Mouse (Mus musculus) kidney, adult 9 months (tissue): Measurements from ENCODE around the gene Gm20422.
A peak's percentile ranks its signal among the peaks of the same experiment; 100 is the strongest.
"Not testable (repeated sequence)": the region's sequence is repeated elsewhere in the genome, so short reads cannot be mapped to it uniquely, and the experiment has no call there.

ENCODE experiments used
- DNase-seq: peaks from one replicate; pipeline ENCODE4 v3.0.0; 2022

Gm20422 gene

DNA sequence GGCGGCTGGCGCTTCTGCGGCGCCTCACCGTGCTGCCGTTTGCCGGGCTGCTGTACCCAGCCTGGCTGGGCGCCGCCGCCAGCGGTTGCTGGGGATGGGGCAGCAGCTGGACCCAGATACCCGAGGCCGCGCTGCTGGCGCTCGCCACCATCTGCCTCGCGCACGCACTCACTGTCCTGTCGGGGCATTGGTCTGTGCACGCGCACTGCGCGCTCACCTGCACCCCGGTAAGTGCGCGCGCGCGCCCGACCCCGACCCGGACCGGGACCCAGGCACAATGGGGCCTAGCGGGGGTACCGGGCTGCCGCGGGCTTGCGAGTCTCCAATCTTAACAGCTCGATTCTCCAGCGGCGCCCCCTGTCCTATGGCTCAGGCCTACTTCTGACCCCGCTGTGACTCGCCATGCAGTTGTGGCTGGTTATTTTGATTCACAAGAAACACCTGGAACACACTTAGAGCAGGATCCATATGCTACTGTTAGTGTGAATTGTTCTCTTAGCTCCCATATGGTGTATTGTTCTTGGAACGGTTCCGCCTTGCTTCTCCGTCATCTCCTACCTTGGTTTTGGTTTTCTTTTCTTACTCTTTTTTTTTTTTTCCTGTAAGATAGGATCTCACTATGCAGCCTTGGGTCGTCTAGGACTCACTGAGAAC is 16.9 kb upstream of the Gm20422 start:
- peak; percentile 43 for DNase-seq

DNA sequence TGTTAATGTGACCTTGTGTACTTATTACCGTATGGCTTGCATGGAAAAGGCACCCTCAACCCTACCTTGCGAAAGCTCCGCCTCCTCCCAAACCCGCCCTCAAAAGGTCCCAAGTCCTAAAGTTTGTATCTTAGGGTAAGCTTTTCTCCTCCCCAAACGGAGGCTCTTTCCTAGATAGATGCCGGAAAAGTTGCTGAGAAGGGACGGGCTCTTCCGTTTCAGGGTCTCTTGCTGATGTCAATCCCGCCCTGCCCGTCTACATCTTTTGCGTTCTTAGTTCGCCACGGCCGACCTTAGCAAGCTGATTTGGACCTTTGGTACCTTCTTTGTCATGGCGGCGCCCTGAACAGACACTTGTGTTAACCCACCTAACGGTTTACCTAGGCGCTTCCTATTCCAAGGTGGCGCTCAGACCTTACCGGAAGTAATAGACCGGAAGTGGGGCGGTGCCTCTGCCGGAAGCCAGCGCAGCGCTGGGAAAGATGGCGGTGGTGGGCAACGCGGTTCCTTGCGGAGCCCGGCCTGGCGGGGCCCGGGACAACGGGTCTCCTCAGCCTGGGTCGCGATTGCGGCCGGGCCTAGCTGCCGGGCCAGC is 16.2 kb upstream of the Gm20422 start, which contains the start of the genes Atp13a1 and Zfp866:
TSS of gene Atp13a1 (plus strand) at position 391 of the 595 bp plus-strand sequence.
TSS of gene Zfp866 (minus strand) at position 406 of the 595 bp plus-strand sequence.
- DNase-seq, result peak; percentile 94

DNA sequence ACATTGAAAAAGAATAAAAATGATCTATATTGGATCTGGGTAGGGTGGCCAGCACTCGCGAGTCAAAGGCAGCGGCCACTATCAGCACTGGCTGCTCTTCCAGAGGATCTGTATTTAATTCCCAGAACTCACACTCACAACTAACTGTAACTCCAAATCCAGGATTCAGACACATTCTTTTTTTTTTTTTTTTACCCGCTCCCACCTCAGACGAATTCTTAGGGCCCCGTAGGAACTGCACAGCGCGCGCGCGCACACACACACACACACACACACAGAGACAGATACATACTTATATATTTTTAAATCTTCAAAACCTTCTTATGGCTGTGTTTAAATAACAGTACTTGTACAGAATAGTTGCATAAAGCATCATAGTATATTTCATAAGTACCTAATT is 15.7 kb upstream of the Gm20422 start:
- DNase-seq, result peak; percentile 25

DNA sequence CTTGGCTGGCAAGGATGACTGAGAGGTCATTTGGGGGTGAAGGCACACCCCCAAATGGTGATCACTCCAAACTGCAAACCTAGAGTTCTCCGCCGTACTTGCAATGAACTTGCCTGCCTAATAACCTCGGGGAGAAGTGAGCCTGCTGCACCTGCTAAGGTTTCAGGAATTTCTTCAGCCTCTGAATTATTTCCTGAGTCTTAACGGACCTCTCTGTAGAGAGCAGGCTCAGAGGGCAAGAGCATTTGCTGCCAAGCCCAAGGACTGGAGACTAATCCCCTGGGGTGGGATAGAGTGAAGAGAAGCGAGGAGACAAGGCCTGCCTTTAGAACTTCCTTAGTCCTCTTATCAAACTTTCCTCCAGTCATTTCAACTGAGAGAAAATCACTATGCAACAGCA is 15.0 kb upstream of the Gm20422 start:
- no peak for DNase-seq

DNA sequence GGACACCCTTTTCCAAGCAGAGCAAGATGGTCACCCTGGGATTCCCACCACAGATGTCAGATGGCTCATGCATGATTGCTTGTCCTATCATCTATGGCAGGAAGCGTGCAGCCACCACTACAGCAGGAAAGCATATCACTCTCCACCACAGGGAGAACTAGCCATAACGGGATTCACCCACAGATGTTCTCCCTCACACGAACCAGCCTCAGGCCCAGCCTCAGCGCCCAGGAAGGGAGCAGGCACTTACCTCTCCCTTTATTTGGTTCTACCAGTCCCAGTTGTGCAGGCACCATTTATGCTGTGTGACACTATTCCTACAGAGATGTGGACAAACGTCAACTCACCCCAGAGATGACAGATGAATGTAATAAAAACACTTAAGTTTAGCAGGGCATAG is 14.4 kb upstream of the Gm20422 start:
- DNase-seq, result no peak

DNA sequence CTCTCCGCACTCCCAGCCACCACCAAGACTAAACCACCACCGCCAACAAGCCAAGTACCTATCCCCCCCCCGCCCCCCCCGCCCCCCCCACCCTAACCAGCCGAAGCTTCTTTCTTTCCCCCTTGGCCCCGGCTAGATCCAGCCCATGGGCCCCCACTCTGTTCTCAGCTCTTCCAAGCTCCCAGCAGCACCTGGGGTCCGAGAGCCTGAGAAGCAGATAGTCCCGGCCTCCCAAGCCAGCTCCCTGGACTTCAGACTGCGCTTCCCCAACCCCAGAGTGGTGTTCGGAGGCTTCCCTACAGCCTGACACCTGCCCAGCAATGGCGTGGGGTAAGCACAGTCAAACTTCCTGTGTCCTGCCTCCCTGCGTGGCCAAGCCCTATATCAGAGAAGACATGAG is 2.4 kb upstream of the Gm20422 start:
- no peak for DNase-seq

DNA sequence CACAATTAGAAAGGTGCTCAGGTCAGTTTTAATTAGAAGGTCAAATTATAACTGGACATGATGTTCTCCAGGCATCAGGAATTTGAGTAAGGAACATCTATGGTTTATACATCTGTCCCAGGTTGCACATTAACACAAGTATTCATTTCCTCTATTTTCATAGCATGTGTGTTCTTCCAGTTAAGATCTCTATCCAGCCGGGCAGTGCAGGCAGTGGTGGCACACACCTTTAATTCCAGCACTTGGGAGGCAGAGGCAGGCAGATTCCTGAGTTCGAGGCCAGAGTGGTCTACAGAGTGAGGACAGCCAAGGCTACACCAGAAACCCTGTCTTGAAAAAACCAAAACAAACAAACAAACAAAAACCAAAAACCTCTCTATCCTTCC is 456 bp upstream of the Gm20422 start:
- DNase-seq, result no peak

DNA sequence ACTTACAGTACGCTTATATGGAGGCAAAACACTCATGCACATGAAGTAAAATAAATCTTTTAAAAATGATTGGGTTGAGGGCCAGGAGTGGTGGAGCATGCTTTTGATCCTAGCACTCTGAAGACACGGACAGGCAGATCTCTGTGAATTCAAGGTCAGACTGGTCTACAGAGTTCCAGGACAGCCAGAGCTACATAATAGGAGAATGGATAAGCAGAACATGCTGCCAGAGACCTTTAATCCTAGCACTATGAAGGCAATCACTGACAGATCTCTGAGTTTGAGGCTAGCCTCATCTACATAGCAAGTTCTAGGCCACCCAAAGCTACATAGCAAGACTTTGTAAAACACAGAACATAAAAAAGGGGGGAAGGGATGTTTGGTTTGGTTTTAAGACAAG is 2.6 kb downstream of the Gm20422 start:
- no peak for DNase-seq

DNA sequence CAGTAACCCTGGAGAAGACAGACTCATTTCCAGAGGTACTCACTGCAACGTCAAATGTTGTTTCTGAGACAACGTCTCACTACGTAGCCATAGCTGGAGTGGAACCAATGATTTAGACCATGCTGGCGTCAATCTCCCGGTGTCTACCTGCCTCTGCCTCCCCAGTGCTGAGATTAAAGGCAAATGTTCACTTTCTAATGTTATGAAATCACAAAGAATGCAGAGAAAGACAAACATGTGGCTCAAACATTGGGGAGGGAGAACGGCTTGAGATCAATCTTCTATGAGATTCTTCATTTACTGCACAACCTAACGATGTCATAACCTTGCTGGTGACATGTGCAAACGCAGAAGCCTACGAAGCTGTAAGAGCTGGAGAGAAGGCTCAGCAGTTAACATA is 3.5 kb downstream of the Gm20422 start:
- no peak for DNase-seq

DNA sequence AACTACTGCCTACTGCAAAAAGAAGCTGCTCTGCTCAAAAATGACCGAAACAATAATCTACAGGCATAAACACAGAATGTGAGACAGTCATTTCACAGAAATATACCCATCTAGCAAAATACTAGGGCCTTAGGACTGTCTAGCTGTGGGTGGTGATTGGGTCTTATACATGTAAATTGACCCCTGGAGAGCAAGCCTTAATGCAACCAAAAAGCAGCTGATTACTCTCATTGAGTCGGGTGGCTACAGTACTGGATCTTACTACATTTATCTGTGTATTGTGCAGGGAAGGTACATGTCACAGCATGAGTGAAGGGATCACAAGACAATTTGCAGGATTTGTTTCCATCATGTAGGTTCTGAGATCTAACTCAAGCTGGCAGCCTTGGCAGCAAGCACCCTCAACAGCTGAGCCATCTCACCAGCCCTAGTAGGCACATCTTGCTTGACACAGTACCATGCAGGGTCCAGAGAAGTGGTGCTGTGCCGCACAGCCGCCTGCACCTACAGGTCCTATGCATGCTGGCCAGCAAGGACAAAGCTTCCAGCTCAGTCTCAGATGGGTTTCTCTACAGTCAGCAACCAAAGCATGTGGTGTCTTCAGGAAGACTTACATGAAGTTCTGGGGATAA is 12.8 kb downstream of the Gm20422 start:
- DNase-seq, result no peak

DNA sequence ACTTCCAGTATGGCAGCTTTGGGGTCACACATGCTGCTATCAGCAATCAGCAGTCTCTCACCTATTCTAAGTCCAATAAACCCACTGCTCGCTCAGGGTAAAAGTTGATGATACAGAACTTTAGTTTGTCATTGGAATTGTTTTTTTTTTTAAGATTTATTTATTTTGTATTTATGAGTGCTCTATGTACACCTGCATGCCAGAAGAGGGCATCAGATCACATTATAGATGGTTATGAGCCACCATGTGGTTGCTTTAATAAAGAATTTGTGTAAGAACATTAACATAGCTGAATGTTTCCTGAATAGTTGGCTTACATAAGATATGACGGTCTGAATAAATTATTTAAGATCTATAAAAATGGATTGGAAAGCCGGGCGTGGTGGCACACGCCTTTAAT is 16.4 kb downstream of the Gm20422 start:
- no peak for DNase-seq

DNA sequence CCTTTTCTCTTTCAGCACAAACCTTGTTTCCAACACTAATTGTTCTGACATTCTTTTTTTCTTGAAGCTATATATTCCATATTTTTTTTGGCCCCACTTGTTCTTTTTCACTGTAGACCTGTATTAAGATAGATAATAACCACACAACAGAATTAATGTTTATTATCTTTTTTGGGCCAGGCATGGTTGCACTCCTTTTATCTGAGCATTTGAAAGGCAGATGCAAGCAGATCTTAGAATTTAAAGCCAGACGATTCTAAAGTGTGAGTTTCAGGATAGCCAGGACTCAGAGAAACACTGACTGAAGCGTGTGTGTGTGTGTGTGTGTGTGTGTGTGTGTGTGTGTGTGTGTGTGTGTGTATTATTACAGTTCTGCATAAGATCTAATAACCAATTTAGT is 22.2 kb downstream of the Gm20422 start:
- DNase-seq, result no peak

DNA sequence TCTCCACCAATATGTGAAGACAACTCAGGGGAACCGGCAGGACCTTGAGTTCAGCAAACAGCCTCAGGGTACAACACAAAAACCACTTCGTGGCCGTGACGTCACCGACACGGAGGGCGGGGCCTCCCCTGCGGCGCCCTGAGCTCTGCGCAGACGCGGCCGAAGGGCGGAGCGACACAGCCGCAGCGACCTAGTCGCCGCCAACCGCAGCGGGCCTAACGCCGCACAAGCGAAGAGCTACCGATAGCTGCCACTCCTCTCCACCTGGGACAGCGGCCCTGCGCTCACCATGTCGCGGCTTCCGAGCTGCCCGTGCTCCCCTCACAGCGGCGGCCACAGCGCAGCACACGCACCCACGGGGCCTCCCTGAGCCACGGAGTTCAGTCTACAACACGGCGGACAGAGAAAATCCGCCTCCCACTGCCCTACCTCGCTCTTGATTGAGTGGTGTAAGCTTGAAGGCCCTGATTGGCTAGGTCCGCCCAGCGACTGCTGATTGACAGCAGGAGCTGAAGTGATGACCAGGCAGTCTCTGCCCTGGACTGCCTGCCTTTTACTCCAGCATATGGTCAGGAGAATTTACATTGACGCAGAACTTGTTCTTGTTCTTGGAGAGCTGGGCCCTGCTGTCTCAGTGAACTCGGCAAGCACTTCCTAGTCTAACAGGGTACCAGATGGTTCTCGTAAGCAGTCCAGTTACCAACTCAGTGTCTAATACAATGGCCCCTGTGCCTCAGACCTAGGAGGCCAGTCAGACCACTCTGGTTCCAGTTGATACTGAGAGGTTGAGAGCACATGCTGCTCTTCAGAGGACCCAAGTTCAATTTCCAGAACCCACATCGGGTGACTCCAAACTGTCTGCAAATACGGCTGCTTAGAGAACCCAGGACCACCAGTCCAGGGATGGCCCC is 24.9 kb downstream of the Gm20422 start, which contains the start of gene Zfp963:
TSS of gene Zfp963 (minus strand) at position 427 of the 911 bp plus-strand sequence.
- peak; percentile 97 for DNase-seq

DNA sequence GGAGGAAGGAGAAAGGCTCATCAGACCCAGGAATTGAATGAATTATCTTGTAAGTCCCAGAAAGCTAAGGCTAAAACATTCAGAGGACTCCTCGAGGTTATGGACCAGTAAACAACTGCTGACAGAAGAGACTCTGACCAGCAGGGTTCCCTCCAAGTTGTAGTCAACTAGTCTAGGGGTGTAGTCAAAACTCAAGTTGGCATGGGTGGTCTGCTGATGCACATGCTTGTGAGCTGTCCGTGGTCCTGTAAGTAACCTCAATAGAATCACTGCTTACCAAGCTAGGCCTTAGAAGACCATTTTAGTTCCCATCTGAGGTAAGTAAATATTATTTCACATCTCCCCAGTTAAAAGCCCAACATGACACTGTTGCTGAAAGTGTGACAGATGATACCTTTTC is 33.5 kb downstream of the Gm20422 start:
- no peak for DNase-seq

DNA sequence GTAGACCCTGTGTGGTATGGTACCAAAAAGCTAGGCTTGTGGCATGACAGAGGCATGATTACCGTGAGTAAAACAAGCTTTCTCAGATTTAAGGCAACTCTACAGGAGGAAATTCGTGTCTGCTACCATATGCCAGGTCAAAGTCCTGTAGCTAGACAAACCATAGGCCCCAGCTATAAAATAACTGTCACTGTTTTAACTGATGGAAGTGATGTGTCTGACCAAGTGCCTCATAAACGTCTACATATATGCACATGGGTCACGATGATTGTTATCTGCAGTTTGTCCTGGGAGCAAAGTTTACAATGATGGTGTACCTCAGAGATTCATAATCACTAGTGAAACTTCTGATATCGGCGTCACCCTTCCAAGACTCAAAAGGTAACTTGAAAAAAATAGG is 33.9 kb downstream of the Gm20422 start:
- DNase-seq, result no peak

DNA sequence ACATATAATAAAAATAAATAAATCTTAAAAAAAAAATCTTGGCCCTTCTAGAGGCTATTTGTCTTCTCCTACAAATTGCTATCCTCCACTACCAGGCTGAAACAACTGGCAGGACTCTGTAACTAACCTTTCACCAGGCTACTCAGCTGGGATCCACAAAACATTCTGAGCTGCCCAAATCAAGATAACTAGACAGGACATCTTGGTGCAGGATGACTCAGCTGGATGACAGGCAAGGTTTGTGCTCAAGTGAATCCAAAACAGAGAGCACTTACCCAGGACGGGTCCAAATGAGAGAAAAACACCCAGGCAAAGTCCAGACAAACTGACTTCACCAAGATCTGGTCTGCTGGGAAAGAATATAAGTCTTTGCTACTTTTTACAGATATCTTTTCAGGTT is 39.2 kb downstream of the Gm20422 start:
- no peak for DNase-seq

DNA sequence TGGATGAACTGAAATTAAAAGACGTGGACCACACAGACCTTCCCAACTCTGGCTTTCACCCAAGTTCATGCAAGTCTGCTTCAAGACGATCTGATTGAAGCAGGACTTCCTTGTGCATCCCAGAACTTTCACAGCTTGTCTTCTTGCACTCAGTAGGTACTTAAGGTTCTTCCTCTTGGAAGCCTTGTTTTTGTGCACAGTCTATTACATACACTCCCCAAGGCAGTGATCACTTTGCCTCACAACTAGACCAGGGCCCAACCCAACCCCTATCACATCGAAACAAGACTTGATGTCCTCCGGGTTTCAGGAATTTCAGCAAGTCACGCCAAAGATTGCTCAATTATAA is 57.5 kb downstream of the Gm20422 start:
- DNase-seq, result no peak

DNA sequence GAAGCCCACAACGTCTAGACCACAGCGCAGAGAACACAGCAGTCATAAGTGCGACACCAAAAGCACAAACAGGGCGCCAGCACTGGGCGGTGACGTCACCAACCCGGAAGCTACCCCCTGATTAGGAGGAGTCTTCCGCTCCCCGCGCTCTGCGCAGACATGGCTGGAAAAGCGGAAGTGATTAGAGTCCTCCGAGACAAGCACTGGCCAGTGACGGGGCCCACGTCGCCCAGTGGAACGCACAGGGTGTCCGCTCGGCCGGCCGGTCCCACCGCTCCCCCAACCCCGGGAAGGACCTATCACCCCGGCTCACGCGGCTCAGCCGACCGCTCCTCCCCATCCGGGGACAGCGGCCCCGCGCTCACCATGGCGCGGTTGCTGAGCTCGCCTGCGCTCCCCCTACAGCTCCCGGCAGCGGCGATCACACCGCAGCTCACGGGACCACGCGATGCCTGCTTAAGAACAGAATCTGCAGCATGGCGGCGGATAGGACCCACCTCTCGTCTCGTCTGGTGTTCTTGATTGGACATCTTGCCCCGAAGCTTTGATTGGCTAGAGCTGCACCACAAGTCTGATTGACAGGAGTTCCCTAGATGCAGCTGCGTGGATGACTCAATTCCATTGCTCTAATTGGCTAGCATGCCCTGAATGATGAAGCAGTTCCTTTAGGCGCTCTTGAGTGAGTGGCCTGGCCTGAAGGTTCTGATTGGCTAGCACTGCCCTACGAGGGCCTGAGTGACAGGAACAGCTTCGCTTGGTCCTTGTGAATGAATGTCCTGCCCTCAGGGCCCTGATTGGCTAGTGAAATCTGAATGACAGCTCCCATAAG is 58.1 kb downstream of the Gm20422 start:
- peak; percentile 100 for DNase-seq

DNA sequence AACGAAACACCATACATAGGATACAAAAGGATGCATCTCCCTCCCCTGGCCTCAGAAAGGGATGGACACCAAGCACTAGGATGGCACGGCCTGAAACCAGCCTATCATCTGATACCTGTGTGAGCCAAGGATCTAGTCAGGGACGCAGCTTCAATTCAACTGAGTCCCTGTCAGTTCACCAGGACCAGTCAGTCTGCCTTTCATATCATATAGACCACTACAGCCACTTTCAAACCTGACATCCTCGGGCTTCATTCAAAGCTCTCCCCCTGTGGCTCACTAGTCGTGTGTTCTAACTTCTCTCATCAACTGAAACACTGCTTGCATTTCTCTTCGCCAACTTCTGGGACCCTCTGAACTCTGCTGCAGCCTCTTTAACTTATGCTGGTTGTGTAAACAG is 59.3 kb downstream of the Gm20422 start:
- DNase-seq, result no peak

DNA sequence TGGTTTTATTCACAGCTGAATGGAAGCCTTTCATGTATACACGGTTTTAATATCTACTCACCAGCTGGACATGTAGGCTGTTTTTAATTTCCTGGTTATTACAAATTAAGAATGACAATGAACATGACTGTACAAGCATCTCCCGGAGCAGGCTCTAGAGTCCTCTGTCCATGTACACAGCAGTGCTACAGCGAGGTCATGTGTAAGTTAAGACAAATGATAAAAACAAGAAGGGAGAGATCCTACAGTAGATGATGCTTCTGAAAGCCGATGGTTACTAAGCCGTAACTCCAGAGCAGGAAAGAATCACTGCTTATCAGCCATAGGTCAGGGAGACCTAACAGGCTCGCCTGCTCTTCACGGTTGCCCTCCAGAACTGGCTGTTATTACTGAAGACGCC is 61.2 kb downstream of the Gm20422 start:
- no peak for DNase-seq

DNA sequence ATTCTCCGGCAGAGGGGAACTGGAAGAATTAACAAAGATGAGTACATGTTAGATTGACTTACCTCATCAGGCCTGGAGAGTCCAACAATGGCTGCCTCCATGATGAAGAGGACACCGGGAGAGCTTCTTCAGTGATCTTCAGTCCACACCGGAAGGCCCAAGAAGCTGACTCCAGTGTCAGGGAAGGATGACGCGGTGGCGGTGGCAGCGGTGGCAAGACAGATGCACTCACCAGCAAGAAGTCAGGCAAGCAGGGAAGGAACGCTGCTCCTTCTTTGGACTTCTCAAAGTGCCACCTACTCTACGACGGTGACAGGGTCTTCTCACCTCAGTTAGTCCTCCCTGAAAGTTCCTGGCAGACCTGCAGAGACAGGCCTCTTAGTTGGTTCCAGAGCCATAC is 64.1 kb downstream of the Gm20422 start, which contains the start of gene Zfp869:
TSS of gene Zfp869 (minus strand) at position 101 of the 400 bp plus-strand sequence.
- not testable (repeated sequence) for DNase-seq

DNA sequence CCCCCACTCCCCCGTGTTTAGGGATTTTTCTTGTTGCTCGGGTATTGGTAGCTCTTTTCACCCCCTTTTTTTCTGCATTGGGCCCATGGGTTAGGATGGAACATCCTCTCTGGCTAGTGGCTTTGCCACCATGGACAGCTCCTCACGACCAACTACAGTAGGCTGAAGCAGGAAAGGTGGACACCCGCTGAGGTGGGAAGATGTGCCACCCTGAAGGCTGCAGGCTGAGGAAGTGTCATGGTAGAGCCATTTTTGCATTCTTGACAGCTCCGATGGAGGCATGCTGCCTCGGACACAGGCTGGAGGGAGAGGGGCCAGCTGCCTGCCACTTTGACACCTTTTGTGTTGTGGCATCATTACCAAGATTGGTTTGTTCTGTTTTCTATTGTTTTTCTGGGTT is 72.9 kb downstream of the Gm20422 start:
- no peak for DNase-seq
